Mouse (Mus musculus) G1E (cell line): Measurements from ENCODE around the gene Sec14l5. TPM values are rescaled to one million over a fixed set of nuclear protein-coding genes. Genes with fewer than 3 reads are reported as not detected.

ENCODE experiments used
- ATAC-seq: 2 replicates; pipeline ENCODE4 v1.8.0; 2016; ENCODE audit warnings: mild to moderate bottlenecking; ENCODE audit not compliant: insufficient number of reproducible peaks, poor library complexity, low FRiP score, severe bottlenecking; ENCODE audit errors: extremely low read depth
- DNase-seq: peaks from one replicate; pipeline ENCODE4 v3.0.0; 2012; ENCODE audit warnings: low spot score
- H3K27me3 ChIP-seq: 2 replicates; pipeline ENCODE4 v1.6.1; 2012; ENCODE audit warnings: mild to moderate bottlenecking, low read length, inconsistent platforms; ENCODE audit not compliant: insufficient read depth
- H3K36me3 ChIP-seq: replicated peaks from 2 replicates; pipeline ENCODE3; 2012; ENCODE audit warnings: mild to moderate bottlenecking, inconsistent platforms
- H3K4me1 ChIP-seq: 2 replicates; pipeline ENCODE4 v1.6.1; 2012; ENCODE audit warnings: low read depth, low read length, inconsistent platforms, mixed read lengths; ENCODE audit not compliant: insufficient read depth
- H3K4me3 ChIP-seq: 2 replicates; pipeline ENCODE4 v1.5.1; 2012; ENCODE audit warnings: low read depth, mild to moderate bottlenecking, inconsistent platforms, low read length, moderate library complexity, mixed read lengths
- H3K9me3 ChIP-seq: replicated peaks from 2 replicates; pipeline ENCODE4 v1.6.1; 2012; ENCODE audit warnings: inconsistent platforms
- CTCF ChIP-seq: IDR thresholded peaks from 2 replicates; pipeline ENCODE4 v1.5.1; 2012; ENCODE audit warnings: low read depth, low read length, inconsistent platforms, mixed read lengths
- GATA1 ChIP-seq: IDR thresholded peaks from 2 replicates; pipeline ENCODE4 v1.6.1; 2012; ENCODE audit warnings: borderline replicate concordance, low read length, inconsistent platforms, mixed read lengths
- GATA2 ChIP-seq: IDR thresholded peaks from 2 replicates; pipeline ENCODE4 v1.6.1; 2012; ENCODE audit warnings: low read depth, low read length, inconsistent platforms, borderline replicate concordance
- POLR2AphosphoS5 ChIP-seq: IDR thresholded peaks from 2 replicates; pipeline ENCODE4 v1.6.1; 2012; ENCODE audit warnings: low read depth, low read length, inconsistent platforms; ENCODE audit not compliant: insufficient replicate concordance
- TAL1 ChIP-seq: conservative IDR thresholded peaks from 2 replicates; pipeline ENCODE4 v1.6.1; 2012; ENCODE audit warnings: low read depth, low read length, inconsistent platforms, mixed read lengths
- polyA plus RNA-seq: library from polyadenylated mRNA; stranded (reverse); fragments of >175 nt; gene quantifications from 2 replicates; pipeline ENCODE4 v1.2.3, GENCODE M21; 2012
- total RNA-seq, 2 experiments: library from RNA; stranded (forward) in 1 of 2; stranded (reverse) in 1 of 2; fragments of 200-1000 nt in 1 of 2; fragments of >200 nt in 1 of 2; fragmentation: Nextera tagmentation in 1 of 2; gene quantifications; 2 replicates each; pipeline ENCODE4 v1.2.3; 2014 to 2017

Gene Sec14l5
- total and polyA plus RNA-seq, 3 experiments: 0.11 TPM; not detected in 2

DNA sequence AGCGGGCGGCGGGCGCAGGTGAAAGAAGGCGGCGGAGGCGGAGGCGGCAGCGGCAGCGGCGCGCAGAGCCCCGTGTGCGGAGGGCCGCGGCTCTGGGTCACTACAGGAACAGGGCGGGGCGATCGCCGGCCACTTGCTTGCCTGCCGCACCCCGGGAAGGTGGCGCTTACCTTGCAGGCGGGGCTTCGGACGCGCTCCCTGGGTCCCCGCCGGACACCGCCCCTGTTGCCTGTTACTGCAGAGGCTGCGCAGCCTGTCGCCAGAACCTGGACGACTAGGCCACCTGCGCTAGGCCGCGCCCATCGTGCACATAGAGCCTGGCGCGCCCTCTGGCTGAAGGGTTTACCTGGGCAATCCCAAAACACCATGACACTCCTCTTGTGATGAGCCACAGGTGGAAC is 14.5 kb upstream of the Sec14l5 start, which contains the start of gene Ppl:
TSS of gene Ppl (minus strand) at position 21 of the 401 bp plus-strand sequence.
- no peak for DNase-seq
- H3K27me3 ChIP-seq: peaks cover 27% of the 10 kb centered on the region; the same call in 1 of the 2 replicates

GRCm38 (mm10) chr16:5134623-5135330 is 12.1 kb upstream of the Sec14l5 start:
- ATAC-seq (no peak), DNase-seq (no peak)
- Histone ChIP-seq H3K4me1 (no peaks in the 10 kb centered on the region), H3K9me3 (no peaks in the 10 kb centered on the region), H3K27me3 (peaks cover 23% of the 10 kb centered on the region; the same call in 1 of the 2 replicates), H3K36me3 (no peaks in the 10 kb centered on the region), H3K4me3 (no peak overlapping the region; the same call in 1 of the 2 replicates)
- TF ChIP-seq TAL1 (no peak), CTCF (no peak), POLR2AphosphoS5 (no peak), GATA2 (no peak), GATA1 (no peak)

More for the DNA sequence above, 14.5 kb upstream of the Sec14l5 start, which contains the start of gene Ppl:
- Histone ChIP-seq H3K9me3 (no peaks in the 10 kb centered on the region), H3K36me3 (no peaks in the 10 kb centered on the region), H3K4me3 (no peak within 1 kb of the TSS), H3K4me1 (no peaks in the 10 kb centered on the region)
- TF ChIP-seq CTCF (no peak), GATA1 (no peak), POLR2AphosphoS5 (no peak), TAL1 (no peak), GATA2 (no peak)
- no peak for ATAC-seq

DNA sequence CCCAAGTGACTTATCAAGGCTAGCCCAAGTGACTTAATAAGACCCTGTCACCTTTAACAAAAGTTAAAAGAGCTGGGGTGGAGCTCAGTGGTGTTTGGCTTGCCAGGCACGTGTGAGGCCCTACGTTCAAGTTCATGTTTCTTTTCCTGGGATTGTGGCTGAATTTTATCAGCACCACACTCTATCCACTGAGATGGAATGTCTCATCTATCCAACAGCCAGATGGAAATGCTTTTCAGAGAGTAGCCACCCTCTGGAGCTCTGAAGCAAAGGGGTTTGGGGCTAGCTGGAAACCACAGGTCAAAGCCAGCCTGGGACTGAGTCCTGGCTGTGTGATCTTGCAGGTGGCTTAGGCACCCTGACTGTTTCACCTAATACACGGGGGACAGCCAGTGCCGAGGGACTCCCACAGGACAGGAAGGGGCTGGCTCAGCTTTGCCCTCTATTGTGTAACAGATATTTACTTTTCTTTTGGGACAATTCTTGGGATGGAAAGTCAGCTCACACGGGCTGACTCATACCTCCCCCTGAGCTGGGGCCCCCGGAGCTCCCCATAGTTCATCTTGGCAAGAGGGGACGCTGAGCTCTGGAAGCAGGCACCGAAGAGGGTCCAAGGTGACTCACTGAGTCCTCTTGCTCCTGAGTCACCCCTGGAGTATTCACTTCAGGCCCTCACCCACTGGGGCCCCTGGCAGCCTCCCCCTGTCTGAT is 11.2 kb upstream of the Sec14l5 start:
- H3K4me1 ChIP-seq: no peaks in the 10 kb centered on the region
- no peak overlapping the region for H3K4me3 ChIP-seq
- no peaks in the 10 kb centered on the region for H3K9me3 ChIP-seq
- H3K36me3 ChIP-seq: no peaks in the 10 kb centered on the region
- peaks cover 23% of the 10 kb centered on the region; the same call in 1 of the 2 replicates for H3K27me3 ChIP-seq
- no peak for DNase-seq
- no peak for TF ChIP-seq TAL1
- TF ChIP-seq GATA1: no peak
- TF ChIP-seq GATA2: no peak
- TF ChIP-seq POLR2AphosphoS5: no peak
- no peak for TF ChIP-seq CTCF
- no peak for ATAC-seq

GRCm38 (mm10) chr16:5136505-5136904 is 10.4 kb upstream of the Sec14l5 start:
- no peaks in the 10 kb centered on the region for H3K36me3 ChIP-seq
- no peak for TF ChIP-seq GATA1
- TF ChIP-seq POLR2AphosphoS5: no peak
- no peak for TF ChIP-seq TAL1
- no peak for TF ChIP-seq CTCF
- no peak for TF ChIP-seq GATA2
- no peaks in the 10 kb centered on the region for H3K9me3 ChIP-seq
- H3K4me3 ChIP-seq: no peak overlapping the region
- ATAC-seq (no peak), DNase-seq (no peak)
- H3K4me1 ChIP-seq: no peaks in the 10 kb centered on the region
- H3K27me3 ChIP-seq: peaks cover 27% of the 10 kb centered on the region; the same call in 1 of the 2 replicates

DNA sequence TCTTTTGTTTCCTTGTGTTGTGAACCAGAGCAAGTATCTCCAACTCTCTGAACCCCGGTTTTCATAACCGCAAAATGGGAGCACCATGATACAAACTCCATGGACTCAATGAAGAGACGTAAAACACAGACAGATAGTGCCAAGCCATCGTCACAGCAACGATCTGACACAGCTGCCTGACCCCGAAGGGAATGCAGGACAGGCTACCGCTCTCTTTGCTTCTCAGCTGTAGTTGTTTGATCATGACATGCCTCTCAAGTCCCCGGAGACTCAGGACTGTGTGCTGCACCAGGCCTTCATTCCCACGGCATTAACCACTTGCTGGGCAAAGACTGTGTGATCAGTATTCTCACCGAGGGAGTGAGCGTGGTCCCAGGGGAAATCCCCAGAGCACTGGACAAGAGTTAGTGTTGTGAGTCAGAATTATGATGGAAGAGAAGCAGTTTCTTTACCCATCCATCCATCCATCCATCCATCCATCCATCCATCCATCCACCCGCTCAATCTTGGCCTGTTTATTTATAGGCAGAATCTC is 9.8 kb upstream of the Sec14l5 start:
- no peaks in the 10 kb centered on the region for H3K9me3 ChIP-seq
- DNase-seq (no peak), ATAC-seq (no peak)
- peaks cover 30% of the 10 kb centered on the region for H3K27me3 ChIP-seq
- no peak overlapping the region for H3K4me3 ChIP-seq
- no peaks in the 10 kb centered on the region for H3K4me1 ChIP-seq
- no peak for TF ChIP-seq GATA2
- no peaks in the 10 kb centered on the region for H3K36me3 ChIP-seq

DNA sequence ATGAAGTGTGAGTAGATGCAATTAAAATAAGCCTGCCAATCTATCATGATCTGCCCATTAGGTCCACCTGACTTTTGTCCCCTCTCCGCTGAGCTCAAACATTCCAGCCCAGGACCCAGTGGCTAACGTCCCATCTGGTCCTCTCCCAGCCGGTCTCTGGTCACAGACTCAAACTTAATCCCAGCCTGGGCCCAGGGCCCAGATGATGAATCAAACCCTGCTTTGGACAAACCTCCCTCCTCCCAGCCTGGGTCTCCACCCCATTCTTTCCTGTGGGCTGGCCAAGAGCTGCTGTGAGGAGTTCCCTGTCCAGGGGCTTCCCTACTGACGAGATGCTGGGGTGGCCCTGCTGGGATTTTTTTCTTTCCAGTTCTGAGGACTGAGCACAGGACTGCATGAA is 7.2 kb upstream of the Sec14l5 start:
- DNase-seq: no peak
- no peak for TF ChIP-seq CTCF
- TF ChIP-seq GATA1: no peak
- no peak for TF ChIP-seq POLR2AphosphoS5
- no peak for TF ChIP-seq GATA2
- no peak for TF ChIP-seq TAL1
- Histone ChIP-seq H3K27me3 (peaks cover 22% of the 10 kb centered on the region), H3K36me3 (no peaks in the 10 kb centered on the region), H3K9me3 (no peaks in the 10 kb centered on the region), H3K4me1 (no peaks in the 10 kb centered on the region), H3K4me3 (no peak overlapping the region)
- ATAC-seq: no peak
